Mouse (Mus musculus): Measurements from ENCODE around the gene Frmpd4.

The Frmpd4 gene

GRCm38 (mm10) chrX:168577131-168577530 lies at the start of gene Frmpd4:
TSS of gene Frmpd4 (minus strand) at chrX:168577231.
- DNase-seq (ENCODE audit: low read depth) = no peak

- no peak for DNase-seq (ENCODE audit: low read depth)
Observed at GRCm38 (mm10) chrX:168595193-168595592, 18.2 kb upstream of the Frmpd4 start.

DNA sequence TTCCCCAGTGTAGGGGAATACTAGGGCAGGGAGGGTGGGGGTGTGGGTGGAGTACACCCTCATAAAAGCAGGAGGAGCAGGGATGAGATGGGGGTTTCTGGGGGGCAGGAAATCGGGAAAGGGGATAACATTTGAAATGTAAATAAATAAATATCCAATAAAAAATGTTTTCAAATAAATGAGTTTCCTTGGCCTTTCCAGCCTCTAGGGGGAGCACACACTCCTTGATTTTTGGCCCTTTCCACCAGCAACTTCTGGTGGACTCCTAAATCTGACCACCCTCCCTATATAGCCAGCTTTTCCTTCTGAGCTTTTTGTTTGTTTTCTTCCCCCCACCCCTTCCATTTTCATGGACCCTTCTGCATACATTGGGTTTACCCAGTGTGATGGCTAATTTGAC lies 7.3 kb upstream of the Frmpd4 start:
- no peak for DNase-seq (ENCODE audit: low read depth)

- DNase-seq (ENCODE audit: low read depth) = no peak
Observed at GRCm38 (mm10) chrX:168571808-168572207, 5.2 kb downstream of the Frmpd4 start.

GRCm38 (mm10) chrX:168569231-168569630 lies 7.8 kb downstream of the Frmpd4 start:
- no peak for DNase-seq (ENCODE audit: low read depth)

DNA sequence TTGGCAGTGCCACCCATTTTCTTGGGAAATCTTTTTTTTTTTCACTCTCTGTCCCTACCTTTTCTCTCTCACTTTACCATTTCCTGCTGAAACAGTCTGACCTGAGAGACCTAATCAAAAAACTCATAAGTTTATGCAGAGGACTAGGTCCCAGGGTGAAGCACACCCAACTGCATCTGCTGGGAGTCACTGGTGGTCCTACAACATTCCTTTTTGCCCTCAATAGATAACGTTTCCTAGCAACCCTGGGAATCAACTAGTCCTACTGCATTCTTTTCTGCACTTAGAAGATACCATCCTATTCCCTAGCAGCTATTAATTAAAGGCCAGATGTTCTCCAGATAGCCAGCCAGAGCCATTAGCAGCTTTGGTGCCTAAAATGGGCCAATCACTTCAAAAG lies 71.8 kb downstream of the Frmpd4 start:
- DNase-seq (ENCODE audit: low read depth) = no peak

GRCm38 (mm10) chrX:168455233-168455632 lies 121.8 kb downstream of the Frmpd4 start:
- no peak for DNase-seq (ENCODE audit: low read depth)

DNA sequence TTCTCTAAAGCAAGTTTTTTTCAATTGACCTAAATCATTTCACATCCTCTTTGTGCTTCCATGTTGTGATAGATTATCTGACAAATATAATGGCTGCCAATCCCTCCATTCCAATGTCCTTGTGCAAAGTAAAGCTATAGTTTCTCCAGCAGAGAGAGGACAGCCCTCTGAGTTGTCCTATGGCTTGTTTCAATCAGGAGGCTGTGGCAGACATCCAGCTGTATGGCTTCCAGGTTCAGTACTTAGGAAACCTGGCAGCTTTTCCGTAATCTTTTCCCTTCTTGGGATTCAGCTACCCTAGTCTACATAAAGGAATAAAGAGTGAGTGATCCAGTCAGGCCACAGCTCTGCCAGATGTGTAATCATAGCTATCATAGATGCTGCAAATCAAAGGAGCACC lies 145.8 kb downstream of the Frmpd4 start:
- no peak for DNase-seq (ENCODE audit: low read depth)

DNA sequence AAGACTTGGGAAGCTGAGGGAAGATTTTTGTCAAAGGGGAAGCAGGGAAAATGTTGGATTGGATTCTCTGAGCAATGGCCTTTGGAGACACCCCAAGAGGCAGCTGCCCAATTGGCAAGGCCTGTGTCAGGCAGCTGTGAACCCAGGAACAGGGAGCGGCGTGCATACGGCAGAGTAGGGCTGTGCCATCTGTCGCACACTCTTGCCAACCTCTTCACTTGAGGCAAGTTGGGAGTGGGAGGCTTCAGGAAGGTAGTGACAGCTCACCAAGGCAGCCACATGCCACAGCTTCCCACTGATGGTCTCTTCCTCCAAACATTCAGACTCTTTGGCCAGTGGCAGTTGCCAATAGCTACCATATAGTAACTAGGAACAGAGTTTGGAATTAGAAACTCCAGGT lies 147.2 kb downstream of the Frmpd4 start:
- no peak for DNase-seq (ENCODE audit: low read depth)

DNA sequence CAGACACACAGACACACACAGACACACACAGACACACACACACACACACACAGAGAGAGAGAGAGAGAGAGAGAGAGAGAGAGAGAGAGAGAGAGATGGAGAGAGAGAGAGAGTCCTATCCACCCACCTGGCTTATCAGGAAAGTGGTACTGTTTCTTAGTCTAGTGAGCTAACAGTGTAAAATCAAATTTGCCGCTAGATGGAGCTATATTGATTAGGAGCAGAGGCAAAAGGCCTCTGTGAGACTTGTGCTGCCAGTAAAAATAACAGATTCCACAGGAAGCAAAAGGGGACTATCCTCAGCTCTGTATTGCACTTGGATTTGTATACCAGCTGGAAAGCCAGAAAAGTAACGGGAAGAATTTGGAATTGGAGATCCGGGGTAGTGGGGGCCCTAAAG lies 161.6 kb downstream of the Frmpd4 start:
- DNase-seq (ENCODE audit: low read depth) = no peak

DNA sequence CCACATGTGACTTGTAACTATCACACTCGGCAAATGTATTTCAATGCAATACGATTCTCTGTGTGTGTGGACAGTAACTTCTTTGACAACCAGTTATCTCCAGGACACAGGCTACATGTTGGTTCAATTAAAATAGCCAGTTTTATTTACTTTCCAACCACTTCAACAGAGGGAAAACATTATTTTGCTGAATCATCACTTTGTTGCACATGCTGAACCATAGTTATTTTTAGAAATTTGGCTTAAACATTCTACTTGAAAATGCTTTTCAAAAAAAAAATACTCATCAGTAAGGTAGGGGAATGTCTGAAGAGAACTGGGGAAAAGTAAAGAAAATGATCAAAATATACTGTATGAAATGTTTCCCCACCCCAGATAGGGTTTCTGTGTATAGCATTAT lies 173.5 kb downstream of the Frmpd4 start:
- no peak for DNase-seq (ENCODE audit: low read depth)

GRCm38 (mm10) chrX:168350431-168350830 lies 226.6 kb downstream of the Frmpd4 start:
- DNase-seq (ENCODE audit: low read depth) = no peak

DNA sequence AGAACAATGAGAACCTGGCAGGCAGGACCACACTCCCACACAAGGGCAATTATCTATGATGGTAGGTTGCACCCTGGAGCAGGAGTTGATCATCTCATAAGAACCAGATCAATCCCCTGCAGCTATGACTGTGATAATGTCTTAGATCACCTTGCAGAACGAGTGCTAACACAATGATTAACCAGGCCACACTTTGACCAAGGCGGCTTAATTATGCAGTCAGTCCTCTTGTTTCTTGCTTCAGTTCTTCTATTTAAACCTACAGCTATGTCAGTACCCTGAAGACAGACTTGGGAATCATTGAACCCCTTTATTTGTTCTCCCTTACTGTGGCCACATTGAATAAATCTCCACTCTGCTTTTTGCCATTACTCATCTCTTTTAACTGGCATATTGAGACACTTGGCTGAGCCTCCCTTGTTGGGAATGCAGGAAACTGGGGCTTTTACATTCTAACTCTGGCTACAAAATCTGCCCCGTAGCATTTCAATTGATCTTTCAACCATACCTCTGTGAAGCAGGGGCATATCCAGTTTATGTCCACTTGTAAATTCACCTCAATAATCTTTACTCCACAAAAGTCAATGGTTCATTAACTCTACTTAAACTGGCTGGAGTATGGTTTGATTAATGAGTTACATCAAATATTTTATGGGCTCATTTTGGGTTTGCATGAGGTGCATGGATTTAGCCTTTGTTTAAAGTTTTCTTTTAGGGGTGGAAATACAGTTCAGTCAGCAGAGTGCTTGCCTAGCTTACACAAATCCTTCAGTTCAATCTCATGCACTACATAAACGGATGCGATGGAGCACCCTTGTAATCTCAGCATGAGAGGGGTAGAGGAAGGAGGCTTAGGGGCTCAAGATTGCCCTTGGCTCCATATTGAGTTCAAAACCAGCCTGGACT lies 227.5 kb downstream of the Frmpd4 start:
- DNase-seq (ENCODE audit: low read depth) = no peak

- DNase-seq (ENCODE audit: low read depth) = no peak
Observed at GRCm38 (mm10) chrX:168338212-168338611, 238.8 kb downstream of the Frmpd4 start.

DNA sequence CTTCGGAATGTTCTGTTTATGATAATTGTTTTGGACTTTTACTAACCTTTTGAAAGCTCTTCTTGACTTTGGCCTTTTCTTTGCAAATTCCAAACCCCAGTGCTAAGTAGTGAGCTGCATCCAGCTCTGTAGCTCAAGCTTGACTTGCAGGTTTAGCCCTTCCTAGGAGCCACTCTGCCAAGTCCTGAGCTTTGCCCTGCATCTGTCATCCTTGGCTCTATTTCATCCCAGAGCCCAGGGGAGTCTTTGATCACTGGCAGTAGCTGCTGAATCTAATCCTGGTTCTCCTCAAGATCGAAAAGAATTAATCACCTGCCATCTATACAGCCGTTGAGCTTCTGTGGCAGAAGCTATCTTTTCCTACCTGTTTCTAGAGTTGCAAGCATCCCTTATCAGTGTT lies 251.9 kb downstream of the Frmpd4 start:
- DNase-seq (ENCODE audit: low read depth) = no peak

DNA sequence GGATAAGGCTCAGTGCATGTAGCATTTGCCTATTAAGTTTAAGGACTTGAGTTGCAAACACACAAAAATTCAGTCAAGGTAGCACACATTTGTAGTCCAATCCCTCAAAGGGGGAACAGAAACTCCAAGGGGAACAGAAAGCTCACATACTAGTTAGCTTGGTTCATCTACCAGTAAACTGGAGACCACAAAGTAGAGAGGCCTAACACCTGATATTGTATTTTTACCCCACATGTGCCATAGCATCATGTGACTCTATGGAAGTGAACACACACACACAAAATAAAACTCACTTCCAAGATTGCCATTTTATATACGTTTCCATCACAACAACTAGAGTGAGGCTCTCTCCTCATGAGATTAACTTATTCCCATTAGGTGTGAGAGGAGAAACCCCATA lies 264.9 kb downstream of the Frmpd4 start:
- DNase-seq (ENCODE audit: low read depth) = no peak

- DNase-seq (ENCODE audit: low read depth) = no peak
Observed at GRCm38 (mm10) chrX:168310143-168310542, 266.9 kb downstream of the Frmpd4 start.

GRCm38 (mm10) chrX:168292506-168292905 lies 284.5 kb downstream of the Frmpd4 start:
- DNase-seq (ENCODE audit: low read depth) = no peak

DNA sequence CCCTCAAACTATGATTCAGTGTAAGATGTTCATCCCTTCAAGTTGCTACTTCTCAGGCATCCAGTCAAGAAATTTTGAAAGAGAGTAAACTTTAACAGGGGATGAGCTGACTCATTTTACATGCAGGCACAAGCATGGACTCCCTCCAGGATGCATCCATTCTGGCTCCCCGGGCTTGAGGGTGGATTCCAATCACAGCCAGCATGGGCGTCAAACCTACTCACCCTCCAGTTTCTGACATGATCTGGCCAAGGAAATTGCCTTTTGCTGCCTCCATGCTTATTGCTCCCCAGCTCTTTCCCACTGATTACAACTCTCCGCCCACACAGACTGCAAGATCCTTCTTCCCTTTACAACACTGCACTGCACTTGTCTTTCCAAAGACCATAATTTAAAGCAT lies 370.0 kb downstream of the Frmpd4 start:
- DNase-seq (ENCODE audit: low read depth) = no peak

DNA sequence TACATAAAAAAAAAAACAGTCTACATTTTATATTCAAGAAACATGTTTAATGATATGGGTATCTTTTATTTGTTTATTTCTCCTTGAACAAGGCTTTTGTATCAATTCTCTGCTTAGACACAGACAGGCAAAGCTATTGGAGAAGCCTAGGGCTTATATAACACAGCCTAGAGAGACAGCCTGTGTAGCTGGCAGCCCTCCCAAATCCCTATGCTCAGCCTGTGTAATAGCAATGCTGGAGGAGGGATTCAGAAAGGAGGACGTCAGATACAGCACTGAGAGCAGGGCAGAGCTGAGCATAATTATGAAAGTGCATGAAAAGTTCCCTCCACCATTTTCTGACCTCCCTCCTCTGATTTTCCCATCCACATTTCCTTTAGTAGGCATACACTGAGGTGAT lies 385.1 kb downstream of the Frmpd4 start:
- DNase-seq (ENCODE audit: low read depth) = no peak

DNA sequence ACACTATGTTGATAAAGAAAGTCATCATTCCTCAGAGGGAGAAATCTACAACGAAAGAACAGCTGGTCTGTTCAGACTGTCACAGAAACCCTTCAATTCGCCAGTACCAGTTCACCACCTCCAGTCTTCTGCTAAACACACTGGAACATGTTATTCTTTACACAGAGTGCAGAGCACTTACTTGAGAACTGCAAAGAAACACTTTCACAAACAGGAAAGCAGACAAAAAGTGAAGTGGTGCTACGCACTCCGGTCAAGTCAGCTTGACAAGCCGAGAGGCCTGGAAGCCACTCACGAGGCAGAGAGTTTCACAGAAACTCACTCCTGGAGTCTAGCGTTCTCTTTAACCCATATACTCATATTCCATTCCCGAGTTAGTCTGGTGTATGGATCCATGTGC lies 387.5 kb downstream of the Frmpd4 start:
- DNase-seq (ENCODE audit: low read depth) = no peak

GRCm38 (mm10) chrX:168163001-168163400 lies 414.0 kb downstream of the Frmpd4 start:
- DNase-seq (ENCODE audit: low read depth) = no peak

DNA sequence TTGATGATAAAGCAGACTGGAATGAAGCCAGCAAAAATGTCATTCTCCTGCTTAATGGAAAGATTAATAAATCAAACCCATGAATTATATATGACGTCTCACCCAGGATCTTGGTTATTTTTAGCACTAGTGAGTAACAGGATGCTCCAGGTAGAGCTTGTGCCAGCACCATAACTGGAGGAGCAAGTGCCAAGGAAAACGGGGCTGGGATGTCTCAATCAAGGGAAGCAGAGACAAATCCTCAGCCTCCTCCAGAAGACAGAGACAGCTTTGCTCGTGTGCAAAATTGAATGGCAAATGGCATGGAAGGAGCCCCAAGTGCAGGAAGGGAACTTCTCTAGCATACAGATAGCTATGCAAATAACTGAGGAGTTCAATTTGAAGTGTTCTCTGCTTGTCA lies 418.2 kb downstream of the Frmpd4 start:
- DNase-seq (ENCODE audit: low read depth) = no peak

- no peak for DNase-seq (ENCODE audit: low read depth)
Observed at GRCm38 (mm10) chrX:168141051-168141450, 436.0 kb downstream of the Frmpd4 start.

All from fibroblast of lung, adult 2 months (primary cell).